Mouse (Mus musculus): ENCODE data around the gene Golt1b. TPM values are rescaled to one million over a fixed set of nuclear protein-coding genes. Genes with fewer than 3 reads are reported as not detected.

Gene Golt1b
- polyA plus RNA-seq, 1 experiment from 2014 or later = 77.5 TPM

DNA sequence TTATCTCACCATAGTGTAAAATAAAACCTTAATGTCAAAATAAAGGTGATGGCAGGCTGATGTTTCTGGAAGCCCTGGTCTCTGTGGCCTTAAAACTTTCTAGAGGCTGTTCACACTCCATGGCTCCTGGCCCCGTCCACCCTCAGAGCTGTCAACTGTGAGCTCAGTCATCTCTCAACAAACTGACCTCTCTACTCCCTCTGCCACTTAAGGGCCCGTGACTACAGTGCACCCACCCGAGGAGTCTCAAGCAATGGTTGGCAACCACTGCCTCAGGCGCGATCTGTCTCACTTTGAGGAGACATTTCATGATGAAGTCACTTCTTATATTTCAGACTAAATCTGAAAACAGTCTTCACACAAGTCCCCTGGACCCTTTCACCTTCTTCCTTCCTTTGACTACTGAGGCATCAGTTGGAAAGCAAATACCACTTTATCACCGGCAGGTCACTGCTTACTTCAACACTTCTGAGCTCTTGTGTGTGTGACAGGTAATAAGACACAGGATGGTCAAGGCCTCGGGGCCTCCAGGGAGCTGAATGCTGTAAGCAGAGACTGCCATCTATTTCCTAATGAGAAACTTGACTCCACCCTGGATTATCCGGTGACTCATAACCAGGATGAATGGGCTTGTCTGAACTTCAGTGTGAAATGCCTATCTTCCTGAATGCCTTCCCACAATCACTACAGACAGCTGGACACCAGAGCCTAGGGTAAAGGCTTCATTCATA is 21.1 kb upstream of the Golt1b start:
- Histone ChIP-seq H3K27ac (replicated peaks) (no peak overlapping the region), H3K9me3 (no peaks in the 10 kb centered on the region), H3K4me1 (replicated peaks) (no peaks in the 10 kb centered on the region), H3K9ac (no peak overlapping the region), H3K4me2 (no peak overlapping the region), H3K27me3 (no peaks in the 10 kb centered on the region), H3K4me3 (no peak overlapping the region), H3K36me3 (peaks cover 58% of the 10 kb centered on the region)
- ATAC-seq (ENCODE audit: low FRiP score, low read depth) = 0 out of 2 replicates have a peak, but pooled peaks have one; percentile 34
- WGBS = 94% methylated on average over 8 of the region's 8 CpGs

DNA sequence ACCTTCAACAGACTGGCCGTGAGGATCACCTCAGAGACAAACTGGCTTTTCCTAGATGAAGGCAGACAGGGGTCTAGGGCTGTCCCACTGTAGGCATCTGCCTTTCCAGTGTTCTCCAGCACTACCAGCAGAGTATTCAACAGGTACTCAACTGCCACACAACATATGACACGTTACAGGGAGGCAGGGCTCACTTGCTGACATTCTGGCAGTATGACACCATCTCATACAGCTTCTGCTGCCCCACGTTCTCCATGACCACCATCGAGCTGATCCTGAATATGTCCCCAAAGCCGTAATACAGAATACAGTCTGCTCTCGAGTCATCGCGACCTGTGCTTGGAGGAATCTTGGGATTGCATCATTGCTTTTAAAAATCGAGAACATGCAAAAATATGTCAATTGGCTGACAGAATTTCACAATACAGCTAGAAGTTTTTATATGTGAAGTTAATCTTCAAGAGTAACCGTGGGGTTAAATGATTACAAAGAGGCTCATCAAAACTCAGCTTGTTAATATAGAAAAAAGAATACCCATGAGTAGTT is 20.5 kb upstream of the Golt1b start:
- H3K9ac ChIP-seq = no peak overlapping the region
- H3K27me3 ChIP-seq = no peaks in the 10 kb centered on the region
- WGBS = 96% methylated on average over 10 of the region's 10 CpGs
- no peak for ATAC-seq (ENCODE audit: low FRiP score, low read depth)
- H3K36me3 ChIP-seq = peaks cover 55% of the 10 kb centered on the region
- H3K27ac ChIP-seq (replicated peaks) = no peak overlapping the region
- H3K4me2 ChIP-seq = no peak overlapping the region
- H3K4me1 ChIP-seq (replicated peaks) = no peaks in the 10 kb centered on the region
- no peaks in the 10 kb centered on the region for H3K9me3 ChIP-seq
- H3K4me3 ChIP-seq = no peak overlapping the region

DNA sequence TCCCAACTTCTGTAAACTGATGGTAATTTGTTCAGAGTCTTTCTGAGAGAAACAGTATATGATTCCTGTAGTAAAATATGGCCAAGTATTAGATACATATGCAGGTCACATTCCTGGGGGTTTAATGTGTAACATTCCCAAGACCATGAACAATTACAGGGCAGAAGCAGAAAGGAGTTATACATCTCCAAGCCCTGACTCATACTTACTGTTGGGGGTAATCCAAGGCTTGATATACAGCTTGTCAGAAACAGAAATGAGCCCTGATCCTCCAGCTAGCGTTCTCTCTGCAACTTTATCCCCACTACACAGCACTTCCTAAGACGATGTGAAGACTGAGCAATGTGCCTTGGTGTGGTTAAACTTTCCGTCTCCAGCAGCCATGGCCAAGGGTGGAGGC is 19.5 kb upstream of the Golt1b start:
- Histone ChIP-seq H3K27ac (replicated peaks) (no peak overlapping the region), H3K9me3 (no peaks in the 10 kb centered on the region), H3K9ac (no peak overlapping the region), H3K36me3 (peaks cover 53% of the 10 kb centered on the region), H3K4me3 (no peak overlapping the region), H3K27me3 (no peaks in the 10 kb centered on the region), H3K4me1 (replicated peaks) (no peaks in the 10 kb centered on the region), H3K4me2 (no peak overlapping the region)
- WGBS = 94% methylated on average over 3 of the region's 3 CpGs
- no peak for ATAC-seq (ENCODE audit: low FRiP score, low read depth)

DNA sequence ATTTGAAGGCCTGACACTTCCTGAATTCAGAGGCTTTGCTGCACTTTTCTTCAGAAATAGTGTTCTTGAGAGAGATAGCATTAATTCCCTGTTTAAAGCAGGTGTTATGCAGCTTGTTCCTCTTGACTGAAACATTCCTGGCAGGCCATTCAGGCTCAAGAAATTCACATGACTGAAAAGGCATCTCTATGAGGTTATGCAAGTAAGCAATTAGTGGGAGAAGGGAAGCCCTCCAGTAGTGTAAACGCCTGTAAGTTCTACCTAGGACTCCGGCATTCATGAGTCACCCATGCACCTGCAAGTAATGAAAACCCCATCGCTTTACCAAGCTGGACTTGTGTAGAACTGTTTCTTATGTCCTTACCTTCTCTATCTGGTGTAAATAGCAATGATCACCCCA is 17.5 kb upstream of the Golt1b start:
- no peaks in the 10 kb centered on the region for H3K9me3 ChIP-seq
- ATAC-seq (ENCODE audit: low FRiP score, low read depth) = no peak
- H3K27ac ChIP-seq (replicated peaks) = no peak overlapping the region
- H3K9ac ChIP-seq = no peak overlapping the region
- H3K36me3 ChIP-seq = peaks cover 51% of the 10 kb centered on the region
- no peaks in the 10 kb centered on the region for H3K27me3 ChIP-seq
- H3K4me1 ChIP-seq (replicated peaks) = no peaks in the 10 kb centered on the region
- no peak overlapping the region for H3K4me2 ChIP-seq
- no peak overlapping the region for H3K4me3 ChIP-seq
- WGBS = 89% methylated on average over 3 of the region's 3 CpGs

DNA sequence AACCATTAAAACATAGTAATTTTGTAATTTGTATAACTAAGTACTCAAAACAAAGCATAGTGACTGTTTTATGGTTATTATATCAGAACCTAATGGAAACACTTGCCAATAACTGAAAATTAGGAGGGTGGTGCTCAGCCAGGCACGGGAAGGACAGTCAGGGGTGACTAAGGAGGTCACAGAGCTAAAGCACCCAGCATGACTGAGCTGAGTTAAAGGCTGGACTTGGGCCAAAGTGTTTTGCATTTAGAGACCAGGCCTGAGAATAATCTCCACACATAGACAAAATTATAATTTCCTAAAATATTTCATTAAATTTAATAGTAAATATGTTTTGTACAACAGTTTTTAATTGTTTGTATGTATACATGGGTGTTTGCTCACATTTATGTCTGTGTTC is 9.9 kb upstream of the Golt1b start:
- no peak overlapping the region for H3K27ac ChIP-seq (replicated peaks)
- no peak overlapping the region for H3K9ac ChIP-seq
- H3K4me2 ChIP-seq = no peak overlapping the region
- no peaks in the 10 kb centered on the region for H3K9me3 ChIP-seq
- no peak overlapping the region for H3K4me3 ChIP-seq
- peaks cover 15% of the 10 kb centered on the region; the same call in 1 of the 2 replicates for H3K36me3 ChIP-seq
- no peaks in the 10 kb centered on the region for H3K27me3 ChIP-seq
- ATAC-seq (ENCODE audit: low FRiP score, low read depth) = no peak
- H3K4me1 ChIP-seq (replicated peaks) = no peaks in the 10 kb centered on the region
- WGBS = 78% methylated on average over 1 of the region's 1 CpGs

DNA sequence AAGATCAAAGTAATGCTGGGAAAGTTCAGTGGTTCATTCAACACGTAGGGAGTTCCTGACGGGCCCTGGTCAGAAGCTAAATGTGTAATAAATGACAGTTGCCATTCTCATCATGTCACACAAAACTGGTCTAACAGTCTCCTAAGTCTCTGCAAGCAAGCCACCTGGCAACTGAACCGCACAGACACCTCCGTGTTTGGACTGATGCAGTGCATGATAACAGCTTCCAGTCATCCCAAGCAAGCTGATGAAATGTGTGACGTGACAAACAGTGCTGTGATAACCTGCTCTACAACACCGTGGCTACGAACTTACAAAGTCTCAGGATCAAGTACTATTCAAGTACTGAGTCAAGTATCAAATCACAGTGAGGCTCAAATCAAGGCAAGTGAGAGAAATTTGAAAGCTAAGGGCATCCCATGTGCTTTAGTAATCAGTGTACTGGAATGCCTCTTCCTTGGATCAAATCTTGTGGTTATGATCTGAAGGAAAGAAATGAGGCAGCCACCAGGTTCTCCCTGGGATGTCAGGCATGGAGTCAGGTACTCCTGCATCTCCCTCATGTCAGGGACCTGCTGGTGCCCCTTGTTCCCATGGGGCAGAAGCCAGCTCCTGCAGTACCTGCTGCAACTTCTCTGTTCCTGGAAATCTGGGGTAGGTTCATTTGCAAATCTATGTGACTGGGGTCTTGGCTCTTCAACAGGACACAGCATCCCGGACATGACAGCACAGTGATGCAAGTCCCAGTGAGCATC is 8.3 kb upstream of the Golt1b start:
- H3K4me1 ChIP-seq (replicated peaks) = no peaks in the 10 kb centered on the region
- no peak overlapping the region for H3K9ac ChIP-seq
- H3K4me3 ChIP-seq = no peak overlapping the region
- H3K4me2 ChIP-seq = no peak overlapping the region
- ATAC-seq (ENCODE audit: low FRiP score, low read depth) = no peak
- H3K27ac ChIP-seq (replicated peaks) = no peak overlapping the region
- 89% methylated on average over 8 of the region's 8 CpGs for whole genome bisulfite sequencing
- no peaks in the 10 kb centered on the region for H3K27me3 ChIP-seq
- H3K9me3 ChIP-seq = no peaks in the 10 kb centered on the region
- peaks cover 9% of the 10 kb centered on the region; the same call in 1 of the 2 replicates for H3K36me3 ChIP-seq

DNA sequence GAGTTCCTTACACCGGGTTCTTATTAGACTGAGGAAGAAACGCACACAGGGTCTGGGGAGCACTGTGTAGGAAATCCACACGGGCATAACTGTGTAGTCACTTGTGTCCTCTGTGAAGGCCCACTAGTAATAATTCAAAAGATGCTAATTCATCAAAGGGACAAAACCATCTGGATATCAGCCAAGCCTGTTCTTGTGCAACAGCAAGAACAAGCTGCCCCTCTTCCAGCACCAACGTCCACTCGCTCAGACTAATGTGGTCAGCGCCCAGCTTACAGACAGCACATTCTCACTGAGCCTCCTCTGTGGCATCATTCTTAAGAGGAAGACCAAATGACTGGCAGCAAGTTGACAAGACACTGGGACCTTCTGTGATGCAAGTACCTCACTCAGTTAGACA is 7.1 kb upstream of the Golt1b start:
- H3K27me3 ChIP-seq = no peaks in the 10 kb centered on the region
- 86% methylated on average over 6 of the region's 6 CpGs for WGBS
- H3K9me3 ChIP-seq = no peaks in the 10 kb centered on the region
- peaks cover 4% of the 10 kb centered on the region; the same call in 1 of the 2 replicates for H3K36me3 ChIP-seq
- no peak overlapping the region for H3K4me3 ChIP-seq
- H3K4me1 ChIP-seq (replicated peaks) = no peaks in the 10 kb centered on the region
- no peak overlapping the region for H3K4me2 ChIP-seq
- no peak overlapping the region for H3K27ac ChIP-seq (replicated peaks)
- no peak overlapping the region for H3K9ac ChIP-seq
- ATAC-seq (ENCODE audit: low FRiP score, low read depth) = no peak

DNA sequence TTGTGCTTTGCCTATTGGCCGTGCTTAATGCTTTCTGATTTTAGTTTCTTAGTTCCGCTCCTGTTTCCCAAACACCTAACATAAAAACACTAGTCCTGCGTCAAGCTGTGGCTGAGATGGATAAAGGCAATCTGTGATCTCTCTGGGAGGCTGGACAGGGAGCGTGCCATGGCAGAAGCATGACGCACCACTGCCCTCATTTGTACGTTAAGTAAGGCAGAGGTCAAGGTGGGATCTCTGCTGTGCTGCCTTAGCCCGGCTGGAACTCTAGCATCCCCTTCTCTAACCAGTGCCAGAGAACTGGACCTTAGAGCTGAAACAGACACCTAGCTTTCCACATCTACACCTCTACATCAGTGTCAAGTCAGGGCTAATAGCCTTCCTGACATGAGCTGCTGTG is 5.4 kb upstream of the Golt1b start:
- ATAC-seq (ENCODE audit: low FRiP score, low read depth) = no peak
- peaks cover 7% of the 10 kb centered on the region for H3K4me1 ChIP-seq (replicated peaks)
- no peak overlapping the region for H3K4me2 ChIP-seq
- H3K9me3 ChIP-seq = no peaks in the 10 kb centered on the region
- no peaks in the 10 kb centered on the region for H3K27me3 ChIP-seq
- WGBS = 92% methylated on average over 7 of the region's 7 CpGs
- H3K27ac ChIP-seq (replicated peaks) = no peak overlapping the region
- peaks cover under 1% of the 10 kb centered on the region; the same call in 1 of the 2 replicates for H3K36me3 ChIP-seq
- no peak overlapping the region for H3K4me3 ChIP-seq
- H3K9ac ChIP-seq = no peak overlapping the region

DNA sequence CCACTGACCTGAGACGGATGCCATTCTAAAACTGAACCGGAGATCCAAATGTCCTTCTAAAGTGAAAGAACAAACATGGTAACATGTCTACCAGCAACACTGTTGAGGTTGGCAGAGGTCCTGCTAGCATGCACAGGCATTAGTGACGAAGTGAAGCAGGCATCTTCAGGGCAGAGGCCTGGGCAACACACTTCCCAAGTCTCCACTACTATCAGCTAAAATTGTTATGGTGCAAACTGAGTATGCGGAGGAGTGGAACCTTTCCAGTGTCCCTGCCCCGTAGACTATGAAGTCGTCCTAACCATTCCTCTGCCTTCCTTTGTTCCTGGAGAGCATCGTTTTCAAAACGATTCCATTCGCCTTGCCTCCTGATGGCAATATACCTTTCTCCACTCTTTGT is 2.5 kb upstream of the Golt1b start:
- WGBS = 93% methylated on average over 9 of the region's 9 CpGs
- H3K27me3 ChIP-seq = no peaks in the 10 kb centered on the region
- no peak overlapping the region for H3K9ac ChIP-seq
- H3K36me3 ChIP-seq = no peaks in the 10 kb centered on the region
- no peak for ATAC-seq (ENCODE audit: low FRiP score, low read depth)
- no peak overlapping the region for H3K4me3 ChIP-seq
- H3K4me1 ChIP-seq (replicated peaks) = peaks cover 25% of the 10 kb centered on the region
- no peak overlapping the region for H3K4me2 ChIP-seq
- H3K27ac ChIP-seq (replicated peaks) = no peak overlapping the region
- H3K9me3 ChIP-seq = no peaks in the 10 kb centered on the region

DNA sequence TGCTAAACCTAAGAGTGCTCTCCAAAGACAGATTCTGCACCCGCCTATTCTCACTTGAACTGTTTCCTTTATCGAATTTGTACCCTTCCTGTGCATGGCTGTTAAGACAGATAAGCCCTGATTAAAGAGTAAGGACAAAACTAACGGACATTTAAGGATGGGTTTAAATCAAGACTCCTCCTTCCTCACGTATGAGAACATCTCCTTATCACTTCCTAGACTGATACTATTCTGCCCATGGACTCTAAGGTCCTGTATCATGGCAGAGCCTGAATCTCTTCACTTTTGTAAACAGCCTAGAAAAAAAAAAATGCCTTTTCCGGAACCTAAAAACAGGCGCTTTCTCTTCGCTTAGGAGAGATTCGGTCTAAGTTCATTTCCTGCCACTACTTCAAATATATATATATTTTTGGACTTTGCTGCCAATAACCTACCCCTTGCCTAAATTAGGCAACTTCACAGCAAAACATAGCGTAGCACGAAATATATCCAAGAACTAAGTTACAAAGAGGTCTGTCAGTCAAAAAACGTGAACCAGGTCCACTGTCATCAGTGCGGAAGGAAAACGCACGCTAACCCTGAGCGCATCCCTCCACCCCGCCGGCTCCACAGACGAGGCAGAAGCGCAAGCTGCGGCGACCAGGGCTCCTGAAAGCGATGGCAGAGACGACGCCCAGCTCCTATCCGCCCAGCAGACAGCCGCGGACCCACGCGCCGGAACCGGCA is 573 bp upstream of the Golt1b start:
- 7% methylated on average over 31 of the region's 31 CpGs for WGBS
- Histone ChIP-seq H3K9me3 (no peaks in the 10 kb centered on the region), H3K27ac (replicated peaks) (peak overlapping the region; percentile 58), H3K36me3 (no peaks in the 10 kb centered on the region), H3K27me3 (no peaks in the 10 kb centered on the region), H3K4me2 (peak overlapping the region; percentile 80), H3K4me3 (peak overlapping the region; percentile 99), H3K9ac (peak overlapping the region; percentile 83), H3K4me1 (replicated peaks) (peaks cover 25% of the 10 kb centered on the region)
- ATAC-seq (ENCODE audit: low FRiP score, low read depth) = peak; percentile 91

DNA sequence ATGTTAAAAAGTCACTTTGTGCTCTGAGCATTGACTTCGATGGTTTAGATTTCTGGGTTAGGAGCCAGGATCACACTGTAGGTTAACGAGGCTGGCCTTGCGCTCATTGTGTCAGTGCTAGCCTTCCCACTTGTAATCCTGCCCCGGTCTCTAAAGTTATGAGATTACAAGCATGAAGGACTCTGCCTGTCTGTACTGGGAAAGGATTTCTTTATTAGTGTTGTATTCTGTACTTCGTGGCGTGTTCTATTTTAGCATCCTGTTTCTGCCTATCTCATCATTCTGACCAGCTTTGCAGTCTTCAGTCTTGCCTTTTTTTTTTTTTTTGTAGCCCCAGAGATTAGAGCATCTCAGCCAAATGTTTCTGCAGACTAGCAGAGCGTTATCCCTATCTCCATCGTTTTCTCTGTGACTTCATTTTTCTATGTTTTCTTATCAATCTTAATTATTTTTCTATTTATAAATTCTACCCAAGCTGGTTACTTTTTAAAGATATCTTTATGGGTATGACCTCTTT is 792 bp downstream of the Golt1b start:
- Histone ChIP-seq H3K4me1 (replicated peaks) (peaks cover 25% of the 10 kb centered on the region), H3K36me3 (no peaks in the 10 kb centered on the region), H3K4me2 (peak overlapping the region; percentile 69), H3K4me3 (peak overlapping the region; percentile 99), H3K9me3 (no peaks in the 10 kb centered on the region), H3K27me3 (no peaks in the 10 kb centered on the region), H3K9ac (peak overlapping the region; percentile 83), H3K27ac (replicated peaks) (no peak overlapping the region)
- 23% methylated on average over 8 of the region's 8 CpGs for WGBS
- ATAC-seq (ENCODE audit: low FRiP score, low read depth) = no peak

All from hindbrain, embryonic 15.5 days (tissue).